Mouse (Mus musculus) embryonic facial prominence, embryonic 15.5 days (tissue): Measurements from ENCODE around the gene Akap8. TPM values are rescaled to one million over a fixed set of nuclear protein-coding genes. Genes with fewer than 3 reads are reported as not detected.

Source experiments
- ATAC-seq: fragments of 200-750 bp; cut with Nextera tagmentation; 2 replicates; pipeline ENCODE4 v1.8.0; 2017; ENCODE audit warnings: low read depth, moderate TSS enrichment; ENCODE audit not compliant: insufficient number of reproducible peaks, low FRiP score, low TSS enrichment
- H3K27ac ChIP-seq: fragments of 300-500 bp; sonication (generic); replicated peaks from 2 replicates; pipeline ENCODE4 v1.5.1; 2015; ENCODE audit warnings: mild to moderate bottlenecking, inconsistent platforms
- H3K27me3 ChIP-seq: fragments of 300-500 bp; sonication (generic); 2 replicates; pipeline ENCODE4 v1.6.1; 2015; ENCODE audit warnings: inconsistent platforms
- H3K36me3 ChIP-seq: fragments of 300-500 bp; sonication (generic); 2 replicates; pipeline ENCODE4 v1.6.1; 2015; ENCODE audit warnings: mild to moderate bottlenecking, inconsistent platforms
- H3K4me1 ChIP-seq: fragments of 300-500 bp; sonication (generic); 2 replicates; pipeline ENCODE4 v1.6.1; 2015; ENCODE audit warnings: inconsistent platforms
- H3K4me2 ChIP-seq: fragments of 300-500 bp; sonication (generic); replicated peaks from 2 replicates; pipeline ENCODE4 v1.6.1; 2015; ENCODE audit warnings: mild to moderate bottlenecking, inconsistent platforms
- H3K4me3 ChIP-seq: fragments of 300-500 bp; sonication (generic); replicated peaks from 2 replicates; pipeline ENCODE4 v1.5.1; 2015; ENCODE audit warnings: mild to moderate bottlenecking, inconsistent platforms
- H3K9ac ChIP-seq: fragments of 300-500 bp; sonication (generic); 2 replicates; pipeline ENCODE4 v1.6.1; 2015; ENCODE audit warnings: inconsistent platforms
- H3K9me3 ChIP-seq: fragments of 300-500 bp; sonication (generic); replicated peaks from 2 replicates; pipeline ENCODE4 v1.6.1; 2016; ENCODE audit warnings: inconsistent platforms
- WGBS: fragments of 180-500 bp; shearing (Covaris S2); methylation state at CpG from one replicate; pipeline ENCODE4 v1.1.7; 2015; 5-methylcytosine and 5-hydroxymethylcytosine counted together
- polyA plus RNA-seq: library from polyadenylated mRNA; unstranded; fragments of >200 nt; fragmentation: Nextera tagmentation; extraction: Ambion mirVana; gene quantifications from 2 replicates; pipeline ENCODE4 v1.2.1, GENCODE M21; 2015

The Akap8 gene
- polyA plus RNA-seq, 1 experiment from 2014 or later: 97.9 TPM

DNA sequence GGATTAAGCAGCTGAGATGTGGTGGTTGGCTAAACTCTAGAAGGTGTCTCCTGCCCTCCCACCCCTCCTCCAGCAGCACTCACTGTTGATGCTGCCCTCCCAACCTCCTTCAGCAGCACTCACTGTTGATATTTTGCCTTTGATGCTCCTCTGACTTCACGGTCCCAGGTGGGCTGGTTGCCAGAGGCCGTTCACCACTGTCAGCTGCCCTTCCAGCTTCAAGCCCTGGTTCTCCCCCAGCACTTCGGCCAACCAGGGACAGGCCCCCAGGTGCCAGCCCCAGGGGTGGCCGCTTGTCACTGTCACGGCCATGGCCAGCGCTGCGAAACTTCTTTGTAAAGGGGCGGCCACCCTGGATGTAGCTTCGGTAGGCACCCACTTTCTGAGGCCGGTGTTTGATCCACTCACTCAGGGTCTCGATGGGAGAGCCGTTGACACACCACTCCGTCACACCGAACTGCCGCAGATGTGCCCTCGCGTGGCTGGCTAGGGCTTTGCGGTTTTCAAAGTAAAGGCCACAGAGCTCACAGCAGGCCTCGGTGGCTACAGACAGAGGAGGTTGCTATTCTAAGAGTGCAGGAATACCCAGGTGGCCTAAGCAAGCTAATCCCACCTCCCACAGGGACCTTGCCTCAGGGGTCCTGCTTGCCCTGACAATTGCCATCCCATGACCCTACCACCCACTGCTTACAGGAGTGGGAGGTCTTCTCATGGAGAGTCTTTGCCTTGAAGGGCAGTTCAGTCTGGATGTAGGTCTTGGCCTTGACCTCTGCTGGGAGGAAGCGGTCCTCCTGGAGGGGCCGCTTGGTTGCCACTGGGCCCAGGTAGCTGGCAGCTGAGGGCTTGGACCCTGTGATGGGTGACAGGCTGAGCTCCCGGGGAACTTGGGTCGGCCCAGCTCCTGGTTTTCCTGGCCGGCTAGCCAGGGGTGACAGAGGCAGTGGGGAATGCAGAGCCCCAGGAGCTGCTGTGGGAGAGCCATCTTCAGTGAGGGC, 36.0 kb upstream of the Akap8 start:
- H3K9me3 ChIP-seq: no peaks in the 10 kb centered on the region
- no peak overlapping the region for H3K4me3 ChIP-seq
- H3K4me1 ChIP-seq: peaks cover 4% of the 10 kb centered on the region; the same call in 1 of the 2 replicates
- no peaks in the 10 kb centered on the region for H3K27me3 ChIP-seq
- H3K27ac ChIP-seq: no peak overlapping the region
- H3K4me2 ChIP-seq: no peak overlapping the region
- H3K9ac ChIP-seq: no peak overlapping the region
- ATAC-seq: no peak
- peaks cover 85% of the 10 kb centered on the region for H3K36me3 ChIP-seq
- 87% methylated on average over 24 of the region's 24 CpGs for WGBS

DNA sequence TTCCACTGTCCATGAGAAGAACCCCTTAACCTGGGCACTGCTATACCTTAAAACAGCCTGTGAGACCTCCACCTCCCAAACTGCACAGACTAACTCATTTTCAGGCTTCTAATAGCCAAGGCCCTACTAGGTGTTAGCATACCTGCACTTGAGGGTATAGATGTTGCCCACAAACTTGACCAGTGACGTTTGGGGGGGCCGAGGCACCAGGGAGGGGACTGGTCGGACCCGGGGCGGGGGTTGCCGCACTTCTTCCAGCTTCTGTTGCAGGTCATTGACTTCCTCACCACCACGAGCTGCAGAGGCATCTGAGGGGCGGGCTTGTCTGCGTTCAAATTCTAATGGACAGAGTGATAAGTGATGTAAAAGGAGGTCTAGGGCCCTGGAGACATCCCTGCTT, 35.2 kb upstream of the Akap8 start:
- WGBS: 93% methylated on average over 9 of the region's 9 CpGs
- H3K9me3 ChIP-seq: no peaks in the 10 kb centered on the region
- H3K4me1 ChIP-seq: 0 out of 2 replicates have a peak, but pooled peaks cover 4% of the 10 kb centered on the region
- H3K36me3 ChIP-seq: peaks cover 79% of the 10 kb centered on the region
- no peak overlapping the region for H3K27ac ChIP-seq
- H3K4me2 ChIP-seq: no peak overlapping the region
- H3K4me3 ChIP-seq: no peak overlapping the region
- no peaks in the 10 kb centered on the region for H3K27me3 ChIP-seq
- no peak for ATAC-seq
- no peak overlapping the region for H3K9ac ChIP-seq

DNA sequence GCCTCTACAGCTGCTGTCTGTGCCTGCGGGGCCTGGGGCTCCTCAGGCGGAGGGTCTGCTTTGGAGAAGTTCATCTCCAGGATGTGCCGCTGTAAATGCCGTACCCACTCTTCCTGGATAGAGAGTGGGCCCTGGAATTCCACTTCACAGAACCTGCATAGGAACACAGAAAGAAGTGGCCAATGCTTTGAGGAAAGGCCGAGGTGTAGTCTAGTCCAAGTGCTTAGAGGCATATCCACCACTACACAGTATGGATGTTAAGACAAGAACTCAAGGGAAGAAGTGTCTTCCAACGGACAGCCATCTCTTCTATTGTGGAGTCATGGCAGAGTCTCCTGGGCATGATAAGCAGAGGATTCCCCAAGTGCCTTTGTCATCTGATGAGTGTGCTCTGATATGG, 34.0 kb upstream of the Akap8 start:
- no peak for ATAC-seq
- H3K9ac ChIP-seq: no peak overlapping the region
- H3K36me3 ChIP-seq: peaks cover 66% of the 10 kb centered on the region
- no peak overlapping the region for H3K27ac ChIP-seq
- H3K4me1 ChIP-seq: 0 out of 2 replicates have a peak, but pooled peaks cover 4% of the 10 kb centered on the region
- WGBS: 87% methylated on average over 6 of the region's 6 CpGs
- H3K27me3 ChIP-seq: no peaks in the 10 kb centered on the region
- H3K4me2 ChIP-seq: no peak overlapping the region
- no peak overlapping the region for H3K4me3 ChIP-seq
- H3K9me3 ChIP-seq: no peaks in the 10 kb centered on the region

DNA sequence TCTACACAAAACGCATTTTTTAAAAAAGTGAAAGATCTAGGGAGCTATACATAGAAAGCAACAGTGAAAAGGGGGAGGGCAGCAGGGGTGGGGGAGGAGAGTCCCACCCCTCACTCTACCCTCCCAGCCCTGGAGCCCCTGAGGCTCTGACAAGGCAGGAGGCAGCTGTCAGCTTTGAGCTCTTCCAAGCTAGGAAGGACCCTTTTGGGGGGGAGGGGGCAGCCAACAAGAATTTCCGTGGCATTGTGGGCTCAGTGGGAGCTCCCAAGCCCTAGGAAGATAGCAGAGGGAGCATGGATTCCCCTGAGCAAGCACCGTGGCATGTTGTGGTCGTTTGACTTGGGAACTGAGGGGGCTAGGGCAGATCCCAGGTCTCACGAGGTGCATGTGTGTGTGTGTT, 33.2 kb upstream of the Akap8 start:
- Histone ChIP-seq H3K27me3 (no peaks in the 10 kb centered on the region), H3K4me3 (no peak overlapping the region), H3K36me3 (peaks cover 58% of the 10 kb centered on the region), H3K27ac (no peak overlapping the region), H3K4me1 (peaks cover 10% of the 10 kb centered on the region), H3K9me3 (no peaks in the 10 kb centered on the region), H3K9ac (no peak overlapping the region), H3K4me2 (no peak overlapping the region)
- ATAC-seq: no peak
- WGBS: 47% methylated on average over 5 of the region's 5 CpGs

DNA sequence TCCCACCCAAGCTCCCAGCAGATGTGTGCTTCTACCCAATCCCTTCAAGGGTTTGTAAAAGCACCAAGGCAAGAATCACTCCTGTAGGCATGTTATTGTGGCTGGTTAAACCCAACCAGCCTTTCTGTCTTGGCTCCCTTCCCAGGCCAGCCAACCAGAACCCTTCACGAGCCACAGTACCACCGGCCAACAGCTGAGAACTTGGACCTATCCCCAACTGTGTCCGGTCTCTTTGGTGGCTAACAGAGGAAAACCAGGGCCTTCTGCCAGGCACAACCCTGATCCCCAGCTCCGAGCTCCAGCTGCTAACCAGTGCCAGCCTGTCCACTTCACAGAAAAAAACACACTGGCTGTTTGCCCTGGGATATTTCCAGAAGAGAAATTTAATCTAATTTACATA, 32.7 kb upstream of the Akap8 start:
- Histone ChIP-seq H3K4me3 (no peak overlapping the region), H3K9ac (no peak overlapping the region), H3K4me1 (peaks cover 15% of the 10 kb centered on the region), H3K27me3 (no peaks in the 10 kb centered on the region), H3K9me3 (no peaks in the 10 kb centered on the region), H3K36me3 (peaks cover 53% of the 10 kb centered on the region), H3K4me2 (no peak overlapping the region), H3K27ac (no peak overlapping the region; the same call in 1 of the 2 replicates)
- ATAC-seq: no peak
- 58% methylated on average over 4 of the region's 4 CpGs for WGBS

DNA sequence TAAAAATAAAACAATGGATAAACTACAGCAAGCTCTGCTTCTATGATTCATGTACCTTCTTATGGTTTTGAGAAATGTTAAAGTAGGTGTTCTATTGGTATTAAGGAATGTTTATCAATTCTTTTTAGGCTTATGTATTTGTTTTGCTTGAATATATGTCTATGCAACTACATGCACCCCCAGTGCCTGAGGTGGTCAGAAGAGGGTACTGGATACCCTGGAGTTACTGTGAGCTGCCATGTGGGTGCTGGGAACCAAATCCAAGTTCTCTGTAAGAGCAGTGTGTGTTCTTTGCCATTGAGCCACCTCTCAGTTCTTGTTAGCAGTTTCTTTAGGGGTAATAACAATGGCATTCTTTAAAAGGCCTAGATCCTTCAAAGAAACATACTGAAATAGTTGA, 30.7 kb upstream of the Akap8 start:
- Histone ChIP-seq H3K4me3 (no peak overlapping the region), H3K9me3 (no peaks in the 10 kb centered on the region), H3K27ac (no peak overlapping the region), H3K36me3 (peaks cover 33% of the 10 kb centered on the region), H3K9ac (no peak overlapping the region), H3K27me3 (no peaks in the 10 kb centered on the region), H3K4me1 (peaks cover 21% of the 10 kb centered on the region), H3K4me2 (no peak overlapping the region)
- no peak for ATAC-seq

DNA sequence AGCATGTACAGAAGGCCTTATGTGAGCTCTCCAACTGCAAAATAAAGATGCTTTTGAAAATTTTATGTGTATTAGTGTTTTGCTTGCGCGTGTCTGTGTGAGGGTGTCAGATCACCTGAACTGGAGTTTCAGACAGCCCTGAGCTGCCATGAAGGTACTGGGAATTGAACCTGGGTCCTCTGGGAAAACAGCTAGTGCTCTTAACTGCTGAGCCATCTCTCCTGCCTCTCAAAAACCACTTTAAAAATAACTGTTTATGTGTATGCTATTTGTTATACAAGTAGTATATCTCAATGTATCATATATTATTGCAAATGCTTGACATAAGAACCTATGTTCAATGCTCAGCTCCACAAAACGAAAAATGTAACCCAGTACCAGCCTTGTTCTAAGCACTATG, 30.2 kb upstream of the Akap8 start:
- Histone ChIP-seq H3K4me2 (peak overlapping the region; percentile 83), H3K27me3 (no peaks in the 10 kb centered on the region), H3K27ac (no peak overlapping the region), H3K4me3 (peak overlapping the region; percentile 96), H3K9ac (no peak overlapping the region), H3K9me3 (no peaks in the 10 kb centered on the region), H3K36me3 (peaks cover 28% of the 10 kb centered on the region), H3K4me1 (peaks cover 21% of the 10 kb centered on the region)
- WGBS: 71% methylated on average over 3 of the region's 3 CpGs
- no peak for ATAC-seq

DNA sequence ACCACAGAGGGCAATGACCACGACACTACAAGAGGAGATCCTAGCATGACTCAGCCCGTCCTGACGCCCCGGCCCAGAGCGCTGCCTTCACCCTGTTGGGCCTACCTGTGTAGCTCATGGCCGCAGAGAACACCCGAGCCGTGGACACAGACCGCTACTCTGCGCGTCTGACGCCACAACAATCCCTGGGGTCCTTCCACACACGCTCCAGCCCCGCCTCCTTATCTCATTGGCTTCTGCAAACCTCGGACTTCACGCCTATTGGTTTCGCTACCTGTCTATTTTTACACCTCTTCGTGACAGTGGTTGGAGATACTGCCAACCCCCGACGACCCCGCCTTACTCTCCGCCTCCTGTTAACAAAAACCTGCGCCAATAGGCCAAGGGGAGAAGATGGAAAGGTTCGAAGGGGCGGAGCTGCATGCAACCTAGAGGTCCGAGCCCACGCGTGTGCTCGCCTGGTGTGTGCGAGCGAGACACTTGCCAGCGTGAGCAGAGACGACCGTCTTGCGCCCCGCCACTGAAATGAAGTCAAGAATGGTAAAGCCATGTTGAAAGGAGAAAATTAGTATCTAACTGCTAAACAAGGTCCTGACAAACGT, 29.4 kb upstream of the Akap8 start, which contains the start of gene Akap8l:
Gene Akap8l (minus strand): TSS at position 226 of the 602 bp plus-strand sequence.
- WGBS: under 1% methylated on average over 37 of the region's 37 CpGs
- H3K4me2 ChIP-seq: peak within 1 kb of the TSS; percentile 83
- no peaks in the 10 kb centered on the region for H3K27me3 ChIP-seq
- peak; percentile 97 for ATAC-seq
- peak within 1 kb of the TSS; percentile 96 for H3K4me3 ChIP-seq
- peak within 1 kb of the TSS; percentile 70 for H3K9ac ChIP-seq
- no peaks in the 10 kb centered on the region for H3K9me3 ChIP-seq
- H3K4me1 ChIP-seq: peaks cover 21% of the 10 kb centered on the region
- peaks cover 21% of the 10 kb centered on the region for H3K36me3 ChIP-seq
- H3K27ac ChIP-seq: peak within 1 kb of the TSS; percentile 82

DNA sequence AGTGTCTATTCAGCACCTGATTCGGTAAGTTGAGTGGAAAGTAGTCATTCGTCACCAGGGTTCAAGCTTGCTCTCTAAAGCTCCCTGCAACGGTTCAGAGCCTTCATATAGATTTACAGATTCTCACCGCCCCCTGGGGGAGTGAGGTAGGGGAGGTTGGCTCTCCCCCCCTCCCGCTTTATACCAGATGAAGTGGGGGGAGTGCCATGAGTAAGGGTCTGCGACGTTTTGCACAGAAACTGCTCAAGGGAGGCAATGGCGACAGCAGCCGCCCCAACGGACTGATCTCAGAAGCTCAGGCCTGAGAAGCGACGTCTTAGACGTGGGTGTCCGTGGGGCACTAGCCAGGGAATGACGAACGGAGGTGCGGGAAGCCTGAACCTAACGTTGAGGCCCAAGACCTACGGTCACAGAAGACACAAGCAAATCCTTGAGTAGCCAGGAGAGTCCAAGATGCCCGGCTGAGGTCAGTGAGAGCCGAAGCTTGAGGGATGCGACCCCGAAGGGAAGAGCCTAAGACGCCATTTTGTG, 28.9 kb upstream of the Akap8 start:
- Histone ChIP-seq H3K4me1 (peaks cover 21% of the 10 kb centered on the region), H3K4me2 (peak overlapping the region; percentile 83), H3K9me3 (no peaks in the 10 kb centered on the region), H3K36me3 (peaks cover 17% of the 10 kb centered on the region), H3K4me3 (peak overlapping the region; percentile 96), H3K9ac (peak overlapping the region; percentile 70), H3K27ac (peak overlapping the region; percentile 82), H3K27me3 (no peaks in the 10 kb centered on the region)
- ATAC-seq: peak; percentile 12; the same call in 1 of the 2 replicates
- under 1% methylated on average over 24 of the region's 24 CpGs for WGBS

DNA sequence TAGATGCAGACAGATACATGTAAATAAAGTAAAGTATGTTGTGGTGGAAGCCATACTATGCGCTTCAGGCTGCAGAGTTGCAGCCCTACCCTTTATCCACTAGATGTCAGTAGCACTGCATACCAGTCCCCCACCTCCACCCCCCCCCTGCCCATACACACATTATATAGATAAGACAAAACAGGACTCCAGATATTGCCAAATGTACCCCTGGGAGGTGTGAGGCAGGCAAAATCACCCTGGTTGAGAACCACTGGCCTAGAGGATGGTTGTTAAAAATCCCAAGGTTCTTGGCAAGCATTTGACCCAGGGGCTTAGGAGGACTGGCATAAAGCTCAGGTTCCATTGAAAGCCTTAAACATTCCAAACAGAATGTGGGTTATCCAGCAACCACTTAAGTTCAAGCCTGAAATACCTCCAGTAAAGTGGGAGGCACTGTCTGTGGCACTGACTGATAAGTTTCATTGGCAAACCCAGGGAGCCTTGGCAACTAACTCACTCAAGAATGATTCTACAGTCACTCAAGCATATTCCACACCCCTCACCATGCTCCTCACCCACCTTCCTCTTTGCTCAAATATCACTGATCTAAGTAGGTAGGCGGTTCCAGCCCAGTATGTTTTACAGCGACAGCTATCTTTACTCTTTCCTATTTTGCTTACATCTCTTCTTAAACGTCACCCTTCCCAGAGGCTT, 28.1 kb upstream of the Akap8 start:
- peaks cover 21% of the 10 kb centered on the region for H3K4me1 ChIP-seq
- H3K4me3 ChIP-seq: peak overlapping the region; percentile 96
- WGBS: 7% methylated on average over 4 of the region's 4 CpGs
- peak overlapping the region; percentile 82; the same call in 1 of the 2 replicates for H3K27ac ChIP-seq
- H3K9me3 ChIP-seq: no peaks in the 10 kb centered on the region
- peak overlapping the region; percentile 83 for H3K4me2 ChIP-seq
- peaks cover 16% of the 10 kb centered on the region for H3K36me3 ChIP-seq
- ATAC-seq: peak; percentile 16; the same call in 1 of the 2 replicates
- no peaks in the 10 kb centered on the region for H3K27me3 ChIP-seq
- H3K9ac ChIP-seq: peak overlapping the region; percentile 70; the same call in 1 of the 2 replicates

DNA sequence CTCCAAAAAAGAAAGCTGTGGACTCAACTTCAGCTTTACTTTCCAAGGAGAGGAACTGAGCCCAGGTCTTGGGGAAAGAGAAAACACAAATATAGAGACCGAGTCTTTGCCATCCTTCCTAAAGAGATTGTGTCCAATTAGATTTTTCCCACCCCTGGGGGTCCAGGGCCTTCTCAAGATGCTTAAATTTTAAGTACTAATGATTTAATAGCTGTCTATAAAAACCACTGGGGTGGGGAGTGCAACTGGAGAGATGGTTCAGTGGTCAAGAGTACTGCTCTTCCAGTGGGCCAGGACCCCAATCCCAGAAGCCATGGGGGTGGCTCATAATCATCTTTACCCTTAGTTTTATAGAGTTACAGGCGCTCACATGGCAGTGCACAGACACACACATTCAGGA, 27.4 kb upstream of the Akap8 start:
- H3K27ac ChIP-seq: no peak overlapping the region
- H3K4me1 ChIP-seq: peaks cover 17% of the 10 kb centered on the region
- no peak for ATAC-seq
- H3K9ac ChIP-seq: no peak overlapping the region
- peaks cover 15% of the 10 kb centered on the region for H3K36me3 ChIP-seq
- no peak overlapping the region for H3K4me2 ChIP-seq
- no peak overlapping the region for H3K4me3 ChIP-seq
- WGBS: 85% methylated on average over 2 of the region's 2 CpGs
- no peaks in the 10 kb centered on the region for H3K9me3 ChIP-seq
- no peaks in the 10 kb centered on the region for H3K27me3 ChIP-seq
